Mouse (Mus musculus): ENCODE results near the gene Prkn. TPM values are rescaled to one million over a fixed set of nuclear protein-coding genes. Genes with fewer than 3 reads are reported as not detected.
A peak's percentile ranks its signal among the peaks of the same experiment; 100 is the strongest.

Prkn gene
- total and polyA plus RNA-seq, 3 experiments, result 0.39 to 0.50 TPM; not detected in 1

GRCm38 (mm10) chr17:11970160-11970559 lies 1130.0 kb downstream of the Prkn start (continued):
- no peak for TF ChIP-seq POLR2AphosphoS2 (IDR thresholded peaks at IDR 0.05; ENCODE audit: low read length)
- 0 out of 2 replicates have a peak, but pooled peaks have one; percentile 51 for TF ChIP-seq BHLHE40 (IDR thresholded peaks at IDR 0.05; ENCODE audit: borderline replicate concordance, low read depth, low read length)
- peak; percentile 90 for TF ChIP-seq MYC (IDR thresholded peaks at IDR 0.05; ENCODE audit: low read depth, low read length)
- TF ChIP-seq TBP (IDR thresholded peaks at IDR 0.05; ENCODE audit: low read depth, low read length), result 0 out of 2 replicates have a peak, but pooled peaks have one; percentile 54
- TF ChIP-seq MAFK (IDR thresholded peaks at IDR 0.05; ENCODE audit: borderline replicate concordance, low read depth, low read length), result no peak
- no peak for TF ChIP-seq MEF2A (IDR thresholded peaks at IDR 0.05; ENCODE audit: extremely low read depth, insufficient replicate concordance, low read depth, low read length, poor library complexity, severe bottlenecking)
- peak; percentile 69; the same call in 1 of the 2 replicates for TF ChIP-seq HCFC1 (IDR thresholded peaks at IDR 0.05; ENCODE audit: low read depth, low read length)
- TF ChIP-seq MYB (IDR thresholded peaks at IDR 0.05; ENCODE audit: low read depth, low read length), result peak; percentile 91
- TF ChIP-seq ZMIZ1 (IDR thresholded peaks at IDR 0.05; ENCODE audit: low read depth, low read length), result no peak
- TF ChIP-seq TAL1 (IDR thresholded peaks at IDR 0.05; ENCODE audit: low read length), result 0 out of 2 replicates have a peak, but pooled peaks have one; percentile 15
- TF ChIP-seq RCOR1 (IDR thresholded peaks at IDR 0.05; ENCODE audit: low read depth, low read length), result peak; percentile 76
- peak; percentile 41; the same call in 1 of the 2 replicates for TF ChIP-seq MAZ (IDR thresholded peaks at IDR 0.05; ENCODE audit: low read depth, low read length)
- TF ChIP-seq ZNF384 (IDR thresholded peaks at IDR 0.05; ENCODE audit: low read depth, low read length), result peak; percentile 97
- peak; percentile 16; the same call in 1 of the 2 replicates for TF ChIP-seq NELFE (IDR thresholded peaks at IDR 0.05; ENCODE audit: low read depth, low read length)

DNA sequence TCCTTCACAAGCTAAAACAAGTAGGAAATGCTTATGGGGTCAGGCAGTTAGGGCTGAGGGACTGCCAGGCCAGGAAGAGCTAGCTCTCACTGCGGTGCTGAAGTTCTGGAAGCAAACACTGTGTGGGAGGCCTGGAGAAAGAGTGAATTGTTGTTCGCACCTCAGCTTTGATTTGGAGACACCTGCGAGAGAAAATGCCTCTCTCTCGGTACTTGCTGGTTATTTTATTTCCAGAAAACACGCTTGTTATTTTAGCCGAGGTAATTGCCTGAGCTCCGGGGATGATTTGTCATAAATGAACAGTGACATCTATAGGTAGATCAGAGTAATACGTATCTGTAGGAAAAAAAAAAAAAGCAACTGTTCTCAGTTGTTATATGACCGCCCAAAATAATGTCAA lies 1132.4 kb downstream of the Prkn start:
- Histone ChIP-seq H3K4me3 (ENCODE audit: control insufficient read depth in 1 of 2, insufficient read depth in 1 of 2, low read depth in 2 of 2, low read length in 2 of 2) (peak overlapping the region; percentile 29 to 48), H3K9ac (ENCODE audit: control insufficient read depth, low read depth, low read length, poor library complexity, severe bottlenecking) (peak overlapping the region; percentile 65), H3K36me3 (ENCODE audit: control insufficient read depth in 1 of 2, insufficient read depth in 2 of 2, low read length in 2 of 2) (peaks cover 0 to 13% of the 10 kb centered on the region in 2 experiments; a peak in 2 of 4 replicates), H3K9me3 (replicated peaks; ENCODE audit: insufficient read depth, low read length) (no peaks in the 10 kb centered on the region), H3K79me2 (ENCODE audit: control insufficient read depth, insufficient read depth, low read length, poor library complexity) (no peaks in the 10 kb centered on the region; the same call in 1 of the 2 replicates), H3K27ac (ENCODE audit: control insufficient read depth, low read depth, low read length) (peak overlapping the region; percentile 91), H3K4me1 (ENCODE audit: control insufficient read depth in 1 of 2, insufficient read depth in 2 of 2, low read length in 2 of 2) (peaks cover 3 to 8% of the 10 kb centered on the region in 2 experiments), H3K27me3 (ENCODE audit: control insufficient read depth in 1 of 2, insufficient read depth in 2 of 2, low read length in 2 of 2) (no peaks in the 10 kb centered on the region)
- DNase-seq (ENCODE audit: low read depth, low spot score), result peak; percentile 85
- TF ChIP-seq MYC (IDR thresholded peaks at IDR 0.05; ENCODE audit: low read depth, low read length), result peak; percentile 64; the same call in 1 of the 2 replicates
- no peak for TF ChIP-seq RCOR1 (IDR thresholded peaks at IDR 0.05; ENCODE audit: low read depth, low read length)
- 0 out of 2 replicates have a peak, but pooled peaks have one; percentile 36 for TF ChIP-seq SIN3A (IDR thresholded peaks at IDR 0.05; ENCODE audit: low read length)
- no peak for TF ChIP-seq GATA1 (IDR thresholded peaks at IDR 0.05; ENCODE audit: low read depth, low read length)
- no peak for TF ChIP-seq USF2 (IDR thresholded peaks at IDR 0.05; ENCODE audit: borderline replicate concordance in 1 of 2, insufficient read depth in 1 of 2, low read depth in 1 of 2, low read length in 2 of 2)
- no peak for TF ChIP-seq TCF12 (IDR thresholded peaks at IDR 0.05; ENCODE audit: low read depth, low read length)
- TF ChIP-seq NRF1 (IDR thresholded peaks at IDR 0.05; ENCODE audit: insufficient read depth, low read depth, low read length, poor library complexity, severe bottlenecking), result no peak
- TF ChIP-seq ZMIZ1 (IDR thresholded peaks at IDR 0.05; ENCODE audit: low read depth, low read length), result no peak
- TF ChIP-seq KAT2A (conservative IDR thresholded peaks at IDR 0.05; ENCODE audit: low read depth, low read length), result no peak
- no peak for TF ChIP-seq NELFE (IDR thresholded peaks at IDR 0.05; ENCODE audit: low read depth, low read length)
- no peak for TF ChIP-seq POLR2AphosphoS5 (IDR thresholded peaks at IDR 0.05; ENCODE audit: borderline replicate concordance, low read depth, low read length)
- TF ChIP-seq POLR2AphosphoS2 (IDR thresholded peaks at IDR 0.05; ENCODE audit: low read length), result no peak
- no peak for TF ChIP-seq GABPA (IDR thresholded peaks at IDR 0.05; ENCODE audit: low read depth, low read length)
- TF ChIP-seq SMC3 (IDR thresholded peaks at IDR 0.05; ENCODE audit: low read depth, low read length), result peak; percentile 60
- TF ChIP-seq ZC3H11A (IDR thresholded peaks at IDR 0.05; ENCODE audit: low read depth, low read length), result peak; percentile 57
- peak; percentile 57; the same call in 1 of the 2 replicates for TF ChIP-seq MXI1 (IDR thresholded peaks at IDR 0.05; ENCODE audit: low read depth, low read length)
- TF ChIP-seq MAFK (IDR thresholded peaks at IDR 0.05; ENCODE audit: borderline replicate concordance, low read depth, low read length), result no peak
- TF ChIP-seq MYB (IDR thresholded peaks at IDR 0.05; ENCODE audit: low read depth, low read length), result no peak
- 0 out of 2 replicates have a peak, but pooled peaks have one; percentile 42 for TF ChIP-seq HCFC1 (IDR thresholded peaks at IDR 0.05; ENCODE audit: low read depth, low read length)
- TF ChIP-seq USF1 (IDR thresholded peaks at IDR 0.05; ENCODE audit: low read depth, low read length), result no peak
- no peak for TF ChIP-seq MEF2A (IDR thresholded peaks at IDR 0.05; ENCODE audit: extremely low read depth, insufficient replicate concordance, low read depth, low read length, poor library complexity, severe bottlenecking)
- TF ChIP-seq UBTF (IDR thresholded peaks at IDR 0.05; ENCODE audit: borderline replicate concordance, insufficient read depth, low read depth, low read length), result no peak
- no peak for TF ChIP-seq EP300 (IDR thresholded peaks at IDR 0.05; ENCODE audit: low read depth in 1 of 2, low read length in 2 of 2)
- peak; percentile 13 to 70 (median 27); a peak in 5 of 6 replicates for TF ChIP-seq CTCF (IDR thresholded peaks at IDR 0.05 in 2 of 3, conservative IDR thresholded peaks at IDR 0.05 in 1 of 3; ENCODE audit: control insufficient read depth in 1 of 3, insufficient read depth in 1 of 3, low read depth in 2 of 3, low read length in 3 of 3, poor library complexity in 1 of 3, severe bottlenecking in 1 of 3)
- TF ChIP-seq ZNF384 (IDR thresholded peaks at IDR 0.05; ENCODE audit: low read depth, low read length), result peak; percentile 99
- TF ChIP-seq MAZ (IDR thresholded peaks at IDR 0.05; ENCODE audit: low read depth, low read length), result no peak
- TF ChIP-seq E2F4 (IDR thresholded peaks at IDR 0.05; ENCODE audit: borderline replicate concordance, low read depth, low read length), result no peak

Measured in MEL (cell line).